Mouse (Mus musculus): Measurements from ENCODE around the gene Rnf212b.
A peak's percentile ranks its signal among the peaks of the same experiment; 100 is the strongest.

Rnf212b gene

DNA sequence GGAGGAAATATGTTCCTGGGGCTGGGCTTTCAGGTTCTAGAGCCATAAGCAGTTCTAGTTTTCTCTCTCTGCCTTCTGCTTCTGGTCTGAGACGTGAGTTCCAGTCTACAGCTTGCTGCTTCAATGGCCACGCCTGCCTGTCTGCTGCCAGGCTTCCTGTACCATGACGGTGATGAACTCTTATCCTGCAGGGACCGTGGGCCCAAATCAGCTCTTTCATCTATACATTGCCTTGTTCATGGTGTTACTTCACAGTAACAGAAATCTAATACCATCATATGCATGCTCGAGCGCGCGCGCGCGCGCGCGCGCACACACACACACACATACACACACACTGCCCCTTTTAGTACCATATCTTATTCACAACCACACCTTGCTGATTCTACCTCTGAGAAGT, 17.2 kb upstream of the Rnf212b start:
- DNase-seq (ENCODE audit: low spot score) = no peak

DNA sequence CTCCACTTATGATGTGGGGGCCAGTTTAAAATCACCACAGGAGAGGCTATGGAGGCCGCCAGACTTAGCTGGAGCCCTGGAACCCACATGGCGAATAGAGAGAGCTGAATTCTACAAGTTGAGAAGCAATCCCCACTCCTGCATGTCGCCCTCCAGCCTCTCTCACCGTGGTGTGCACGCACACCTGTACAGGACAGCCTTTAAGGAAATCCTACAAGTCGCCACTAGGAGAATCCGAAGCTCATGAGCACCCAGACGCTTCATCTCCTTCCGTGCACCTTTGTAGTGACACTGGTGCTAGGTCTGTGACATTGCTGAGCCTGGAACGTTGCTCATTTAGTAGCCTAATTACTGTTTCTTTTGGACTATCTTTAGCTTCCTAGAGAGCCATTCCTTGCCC, 14.3 kb upstream of the Rnf212b start:
- no peak for DNase-seq (ENCODE audit: low spot score)

DNA sequence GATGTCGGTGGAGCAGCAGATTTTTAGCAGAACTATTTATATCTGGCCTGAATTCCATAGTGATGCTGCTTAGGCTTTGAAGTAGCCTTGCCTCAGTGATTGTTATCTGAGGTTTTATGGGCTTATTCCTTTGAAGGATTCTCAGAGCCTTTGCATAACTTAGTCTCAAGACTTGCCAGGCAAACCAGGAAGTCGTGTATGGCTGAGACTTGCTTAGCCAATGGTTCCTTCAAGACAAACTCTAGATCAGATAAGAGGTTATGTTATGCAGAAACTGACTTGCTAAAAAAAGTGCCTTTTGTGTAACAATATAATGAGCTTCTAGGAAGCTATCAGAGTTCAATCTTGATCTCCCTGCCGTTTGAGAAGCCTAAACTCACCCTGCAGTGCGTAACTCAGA, 11.5 kb upstream of the Rnf212b start:
- DNase-seq (ENCODE audit: low spot score) = no peak

DNA sequence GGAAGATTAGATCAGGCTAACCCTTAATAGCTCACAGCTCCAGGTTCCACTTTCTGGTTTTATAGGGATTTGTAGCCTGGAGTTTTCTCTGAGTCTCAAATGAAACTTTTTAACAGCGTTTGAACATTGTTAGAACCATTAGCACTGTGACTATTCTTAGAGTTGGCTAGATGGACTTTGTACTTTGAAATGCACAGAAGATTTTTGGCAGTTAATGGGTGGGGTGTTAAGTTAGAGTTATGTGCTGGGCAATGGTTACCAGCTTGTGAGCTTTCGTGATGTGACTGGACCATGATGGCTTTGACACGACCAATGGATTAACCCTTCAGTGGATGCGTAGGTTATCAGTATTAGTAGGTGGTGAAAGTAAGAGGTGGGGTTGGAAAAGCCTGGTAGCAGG, 7.8 kb upstream of the Rnf212b start:
- no peak for DNase-seq (ENCODE audit: low spot score)

DNA sequence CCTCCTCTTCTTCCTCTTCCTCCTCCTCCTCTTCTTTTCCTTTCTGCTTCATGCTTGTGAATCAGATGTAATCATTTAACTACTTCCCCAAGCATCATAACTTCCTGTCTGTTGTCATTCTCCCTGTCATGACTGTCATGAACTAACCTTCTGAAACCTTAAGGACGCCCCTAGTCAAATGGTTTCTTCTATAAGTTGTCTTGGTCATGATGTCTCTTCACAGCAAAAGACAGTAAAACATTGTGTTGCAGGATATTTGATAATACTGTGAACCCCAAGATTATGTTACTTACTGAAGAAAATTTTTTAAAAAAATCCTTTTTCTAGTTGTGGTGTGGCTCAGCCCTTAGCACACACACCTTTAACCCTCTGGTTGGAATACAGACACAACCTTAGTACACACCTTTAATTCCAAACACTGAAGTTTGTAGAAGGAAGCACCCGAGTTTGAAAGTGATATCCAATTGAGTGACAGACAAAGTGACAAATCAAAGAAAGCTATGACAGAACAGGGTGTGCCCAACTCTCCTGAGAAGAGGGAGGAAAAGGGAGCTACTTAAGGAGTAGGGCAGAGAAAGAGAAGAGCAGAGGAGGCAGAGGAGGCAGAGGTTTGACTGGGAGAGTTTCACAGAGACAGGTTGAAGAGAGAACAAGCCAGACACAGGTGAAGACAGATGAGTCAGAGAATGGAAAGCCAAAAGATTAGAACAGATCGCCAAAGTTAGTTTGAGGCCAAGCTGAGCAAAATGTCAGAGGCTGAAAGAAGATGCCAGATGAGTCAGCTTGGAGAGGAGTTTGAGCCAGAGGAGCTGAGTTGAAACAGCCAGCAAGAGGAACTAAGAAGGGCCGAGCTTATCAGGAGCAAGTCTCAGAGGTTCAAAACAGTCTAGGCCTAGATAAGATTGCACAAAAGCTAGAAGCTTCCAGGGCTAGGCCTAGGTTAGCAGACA, 4.9 kb upstream of the Rnf212b start:
- DNase-seq (ENCODE audit: low spot score) = no peak

DNA sequence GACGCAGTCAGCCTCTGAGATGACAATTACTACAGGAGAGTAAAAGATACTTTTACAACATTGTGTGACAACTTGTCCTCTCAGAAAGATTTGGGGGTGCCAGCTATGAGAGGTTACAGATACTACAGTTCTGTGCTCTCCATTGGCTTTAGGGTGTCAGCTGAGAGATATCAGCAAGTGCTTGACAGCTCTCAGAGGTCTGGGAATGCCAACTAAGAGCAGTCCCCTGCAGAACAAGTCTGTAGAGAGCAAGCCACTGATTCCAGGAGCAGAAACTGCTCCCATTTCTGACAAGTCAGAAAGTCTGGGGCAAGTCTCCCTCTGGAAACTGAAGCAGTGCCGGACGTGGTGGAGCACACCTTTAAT, 4.3 kb upstream of the Rnf212b start:
- no peak for DNase-seq (ENCODE audit: low spot score)

DNA sequence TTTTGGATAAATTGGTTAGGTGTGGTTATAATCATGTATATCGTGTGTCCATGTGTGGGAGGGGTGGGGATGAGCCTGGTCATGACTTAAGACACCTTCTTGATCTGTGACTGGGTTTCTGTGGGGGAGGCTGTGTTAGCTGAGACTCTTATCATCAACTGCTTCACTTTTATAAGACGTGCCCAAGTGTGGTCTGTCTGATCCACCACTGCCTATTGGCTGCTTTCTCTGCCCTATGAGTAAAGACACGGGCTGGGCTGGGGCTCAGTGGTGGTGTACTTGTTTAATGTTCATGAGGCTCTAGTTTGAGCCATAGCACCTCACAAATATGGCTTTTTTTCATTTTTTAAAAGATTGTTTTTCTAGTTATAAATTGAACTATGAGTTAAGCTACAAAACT, 1.8 kb downstream of the Rnf212b start:
- no peak for DNase-seq (ENCODE audit: low spot score)

DNA sequence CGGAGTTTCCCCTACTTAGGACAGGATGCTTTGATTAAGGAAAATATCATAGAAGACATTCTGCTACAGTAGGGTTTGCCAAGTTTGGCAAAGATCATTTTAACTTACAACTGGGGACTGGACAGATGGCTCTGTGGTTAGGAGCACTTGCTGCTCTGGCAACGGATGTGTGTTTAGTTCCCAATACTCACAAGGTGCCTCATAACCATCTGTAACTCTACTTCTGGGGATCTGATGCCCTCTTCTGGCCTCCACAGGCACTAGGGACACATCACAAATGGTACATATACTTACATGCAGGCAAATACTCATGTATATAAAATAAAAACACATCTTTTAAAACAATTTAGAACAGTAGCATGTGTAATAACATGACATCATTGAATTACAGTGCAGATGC, 3.9 kb downstream of the Rnf212b start:
- no peak for DNase-seq (ENCODE audit: low spot score)

DNA sequence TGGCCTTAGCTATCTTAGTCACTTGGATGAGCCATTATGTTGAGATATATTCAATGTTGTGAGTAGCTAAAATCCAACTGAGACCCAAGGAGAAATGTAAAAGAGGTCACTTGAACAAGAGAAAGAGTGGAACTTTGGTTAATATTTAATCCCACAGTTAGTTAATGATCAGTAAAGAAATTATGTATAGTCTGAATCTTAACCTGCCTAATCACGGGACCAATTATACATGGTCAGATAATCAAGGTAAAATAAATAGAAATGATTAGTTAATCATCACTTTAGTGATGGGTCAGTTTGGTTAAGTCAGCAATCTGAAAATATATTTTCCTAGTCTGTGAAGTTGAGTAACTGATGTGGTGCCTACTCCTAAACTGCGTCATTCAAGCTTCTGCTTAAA, 8.4 kb downstream of the Rnf212b start:
- no peak for DNase-seq (ENCODE audit: low spot score)

DNA sequence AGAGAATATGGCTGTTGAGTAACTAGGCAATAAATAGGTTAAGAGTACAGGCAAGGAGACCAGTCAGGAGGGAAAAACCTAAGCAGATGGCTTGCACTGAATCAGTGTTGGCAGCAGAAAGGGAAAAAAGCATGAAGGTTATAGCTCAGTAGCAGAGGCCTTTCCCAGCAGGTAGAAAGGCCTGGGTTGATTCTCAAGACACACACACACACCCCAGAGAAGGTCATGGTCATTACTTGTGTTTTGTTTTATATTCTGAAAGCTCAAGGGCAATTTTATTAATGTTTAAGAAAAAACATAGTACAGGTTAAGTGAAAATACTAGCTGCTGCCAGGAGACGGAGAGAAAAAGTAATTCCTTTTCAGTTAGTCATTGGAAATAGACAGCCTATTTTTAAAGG, 9.8 kb downstream of the Rnf212b start:
- DNase-seq (ENCODE audit: low spot score) = no peak

DNA sequence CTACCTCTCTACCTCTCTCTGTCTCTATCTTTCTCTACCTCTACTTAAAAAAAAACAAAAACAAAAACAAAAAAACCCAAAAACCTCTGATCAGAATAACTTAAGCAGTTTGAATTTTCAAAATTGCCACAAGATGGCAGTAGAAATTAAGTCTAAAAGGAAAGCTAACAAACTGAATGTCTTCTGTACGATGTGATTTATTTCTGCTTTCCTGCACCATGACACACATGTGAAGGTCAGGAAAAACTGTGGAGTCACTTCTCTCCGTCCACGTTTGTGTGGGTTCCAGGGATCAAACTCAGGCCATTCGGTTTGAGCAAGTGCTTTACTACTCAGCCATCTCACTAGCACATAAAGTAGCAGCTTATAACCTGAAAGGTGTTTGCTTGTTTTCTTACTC, 29.5 kb downstream of the Rnf212b start:
- DNase-seq (ENCODE audit: low spot score) = no peak

DNA sequence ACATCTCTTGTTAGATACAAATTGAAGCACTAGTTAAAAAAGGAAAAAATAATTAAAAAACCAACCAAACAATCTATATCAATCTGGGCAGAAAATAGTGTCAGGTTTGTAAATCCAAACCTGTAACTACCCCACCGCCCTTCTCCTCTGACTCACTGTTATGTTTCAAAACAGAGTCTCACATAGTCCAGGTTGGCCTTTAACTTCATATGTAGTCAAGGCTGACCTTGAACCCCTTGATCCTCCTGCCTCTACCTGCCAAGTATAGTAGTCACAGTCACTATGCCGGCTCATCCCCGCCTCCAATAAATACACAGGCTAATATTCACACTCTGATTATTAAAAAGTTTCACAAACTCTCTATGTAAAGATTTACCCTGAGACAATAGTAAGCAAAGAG, 41.8 kb downstream of the Rnf212b start:
- no peak for DNase-seq (ENCODE audit: low spot score)

DNA sequence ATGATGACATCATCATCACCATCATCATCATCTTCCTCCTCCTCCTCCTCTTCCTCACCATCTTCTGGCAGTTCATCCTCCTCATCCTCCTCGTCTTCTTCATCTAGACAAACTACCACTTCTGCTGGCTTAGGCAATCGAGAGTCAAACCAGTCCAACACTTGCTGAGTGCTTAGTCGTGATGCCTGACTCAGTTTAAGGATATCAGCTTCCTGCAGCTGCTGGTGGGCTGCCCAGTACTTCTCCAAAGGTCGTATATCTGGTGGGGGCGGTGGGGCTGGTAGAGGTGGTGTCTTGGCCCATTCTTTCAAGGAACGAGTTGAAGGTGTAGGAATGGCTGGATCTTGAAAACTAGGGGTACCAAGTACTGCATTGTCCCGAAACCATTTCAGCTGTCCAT, 42.8 kb downstream of the Rnf212b start:
- no peak for DNase-seq (ENCODE audit: low spot score)

DNA sequence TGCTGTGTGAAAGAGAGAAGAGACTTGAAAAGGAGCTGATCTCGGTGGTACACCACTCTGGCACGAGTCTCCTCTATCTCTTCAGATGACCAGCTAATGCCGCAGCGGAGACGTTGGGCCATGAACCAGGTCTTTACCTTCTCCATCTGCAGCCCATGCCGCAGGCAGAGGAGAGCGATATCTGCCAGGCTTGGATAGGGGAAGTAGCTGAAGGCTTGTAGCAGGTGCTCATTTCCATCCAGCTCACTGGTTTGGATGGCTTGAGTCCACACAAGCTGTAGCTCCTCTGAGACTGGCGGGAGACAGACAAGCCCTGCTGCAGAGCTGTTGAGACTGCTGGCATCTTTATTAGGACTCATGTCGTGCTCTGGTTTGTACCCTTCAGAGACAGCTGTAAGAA, 44.0 kb downstream of the Rnf212b start:
- DNase-seq (ENCODE audit: low spot score) = no peak

DNA sequence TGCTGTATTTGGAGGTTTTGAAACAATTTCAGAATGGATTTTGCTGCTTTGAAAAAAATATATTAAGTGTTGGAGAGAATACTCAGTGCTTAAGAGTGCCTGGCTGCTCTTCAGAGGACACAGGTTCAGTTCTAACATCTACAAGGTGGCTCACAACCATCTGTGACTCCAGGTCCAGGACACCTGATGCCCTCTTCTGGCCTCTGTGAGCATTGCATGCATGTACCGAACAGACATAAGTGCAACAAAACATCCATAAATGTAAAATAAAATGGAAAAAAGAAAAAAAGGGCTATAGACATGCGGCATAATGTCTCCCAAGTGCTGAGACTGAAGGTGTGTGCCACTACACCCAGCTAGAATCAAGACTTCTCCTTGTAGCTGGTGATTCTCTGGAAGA, 46.6 kb downstream of the Rnf212b start:
- peak; percentile 44 for DNase-seq (ENCODE audit: low spot score)

DNA sequence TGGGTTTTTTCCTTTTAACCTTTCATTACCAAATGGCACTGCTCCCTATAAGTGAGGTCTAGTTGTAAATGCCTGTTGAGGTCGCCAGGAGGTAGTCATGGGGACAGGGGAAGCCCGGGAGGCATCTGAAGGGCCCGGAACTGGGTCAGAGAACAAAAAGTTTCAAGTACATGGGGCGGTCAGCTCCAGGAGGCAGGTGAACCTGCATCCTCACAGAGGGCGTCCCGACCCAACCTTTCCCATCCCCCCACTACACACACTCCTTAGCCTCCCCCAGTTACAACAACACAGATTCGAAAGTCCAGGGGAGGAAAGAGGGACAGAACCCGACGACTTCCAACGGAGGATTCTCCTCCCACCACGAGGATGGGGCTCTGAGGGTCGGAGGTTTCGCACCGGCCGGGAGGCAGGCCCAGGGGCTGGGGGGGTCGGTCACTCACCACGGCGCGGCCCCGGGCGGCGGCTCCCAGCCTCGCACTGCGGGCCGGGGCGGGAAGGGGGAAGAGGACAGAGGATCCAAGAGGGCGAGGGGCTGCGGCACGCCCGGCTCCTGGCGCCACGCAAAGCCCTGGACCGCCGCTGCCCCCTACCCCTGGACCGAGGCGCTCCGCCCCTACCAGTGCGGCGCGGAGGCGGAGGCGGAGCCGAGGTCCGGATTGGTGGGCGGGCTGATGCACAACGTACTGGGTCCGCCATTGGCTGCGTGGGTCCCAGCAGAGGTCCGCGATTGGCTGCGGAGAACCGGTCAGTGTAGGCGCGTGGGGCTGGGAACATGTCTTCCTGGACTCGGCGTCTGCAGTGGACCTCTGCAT, 49.8 kb downstream of the Rnf212b start:
- DNase-seq (ENCODE audit: low spot score) = peak; percentile 62

DNA sequence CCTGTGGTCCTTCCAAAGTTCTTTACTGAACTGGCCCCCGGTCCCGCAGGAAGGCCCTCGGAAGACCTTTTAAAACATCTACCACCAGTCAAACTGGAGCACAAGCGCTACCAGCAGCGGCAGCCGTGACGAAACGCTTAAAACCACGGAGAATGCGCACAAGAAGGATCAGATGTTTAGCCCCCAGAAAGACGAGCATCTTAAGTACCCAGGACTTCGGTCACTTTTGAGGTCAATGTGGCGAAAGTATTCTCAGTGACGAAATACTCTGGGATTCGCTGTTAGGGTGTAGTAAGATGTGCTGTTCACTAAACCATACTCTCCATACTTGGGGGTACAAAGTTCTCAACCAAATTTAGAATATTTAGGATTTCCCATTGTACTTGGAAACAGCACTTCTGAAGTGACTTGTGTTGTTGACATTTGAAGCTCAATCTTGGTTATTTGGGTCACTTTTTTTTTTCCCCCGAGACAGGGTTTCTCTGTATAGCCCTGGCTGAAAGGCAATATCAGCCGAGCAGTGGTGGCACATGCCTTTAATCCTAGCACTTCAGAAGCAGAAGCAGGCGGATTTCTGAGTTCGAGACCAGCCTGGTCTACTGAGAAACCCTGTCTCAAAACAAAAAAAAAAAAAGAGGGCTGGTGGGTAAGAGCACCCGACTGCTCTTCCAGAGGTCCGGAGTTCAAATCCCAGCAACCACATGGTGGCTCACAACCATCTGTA, 50.5 kb downstream of the Rnf212b start:
- peak; percentile 21 for DNase-seq (ENCODE audit: low spot score)

DNA sequence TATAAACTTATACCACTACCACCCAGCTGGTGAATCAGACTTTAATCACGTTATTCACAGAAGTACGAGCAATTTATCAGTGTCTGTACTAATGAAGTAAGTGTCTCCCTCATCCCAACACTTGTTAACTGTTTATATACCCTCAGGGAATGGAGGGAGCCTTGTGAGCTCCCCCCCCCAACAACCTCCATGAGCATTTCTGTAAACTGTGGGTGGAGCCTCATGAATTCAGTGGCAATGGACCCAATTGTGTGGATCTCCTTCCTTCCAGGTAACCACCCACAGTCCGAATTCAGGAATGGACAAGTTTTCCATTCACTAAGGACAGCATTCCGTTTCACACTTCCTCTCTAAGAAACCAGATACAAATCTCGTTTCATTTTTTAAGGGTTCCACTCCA, 51.7 kb downstream of the Rnf212b start:
- DNase-seq (ENCODE audit: low spot score) = no peak

DNA sequence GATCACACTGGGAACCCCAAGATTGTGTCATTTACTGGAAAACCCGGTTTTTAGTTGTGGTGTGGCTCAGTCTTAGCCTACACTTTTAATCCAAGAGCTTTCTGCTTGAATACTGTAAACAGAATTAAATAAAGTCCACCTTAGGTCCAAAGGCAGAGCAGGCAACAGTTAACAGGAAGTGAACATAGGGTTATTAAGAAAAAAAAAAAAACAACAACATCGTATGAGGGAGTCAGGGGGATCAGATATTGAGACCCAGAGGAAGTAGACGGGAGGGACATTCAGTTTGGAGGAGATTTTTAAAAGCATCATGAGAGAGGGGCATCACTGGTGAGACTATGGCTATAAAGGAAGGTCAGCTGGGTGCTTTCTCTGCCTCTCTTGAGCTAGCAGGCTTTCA, 52.3 kb downstream of the Rnf212b start:
- DNase-seq (ENCODE audit: low spot score) = no peak

DNA sequence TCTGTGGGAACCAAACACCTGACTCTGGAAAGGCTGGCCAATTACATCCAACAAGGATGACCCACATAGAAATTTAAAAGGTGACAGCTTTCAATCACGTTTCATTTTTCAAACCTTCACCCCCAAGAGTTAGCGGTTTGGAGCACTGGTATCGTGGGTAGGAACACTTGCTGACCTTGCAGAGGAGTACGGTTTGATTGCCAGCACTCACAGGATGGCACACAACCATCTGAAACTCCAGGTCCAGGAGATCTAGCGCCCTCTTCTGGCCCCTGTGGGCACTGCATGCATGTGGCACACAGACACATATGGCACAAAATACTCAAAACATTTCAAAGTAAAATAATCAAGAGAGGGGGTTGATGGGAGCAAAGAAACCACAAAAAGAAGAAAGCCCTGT, 53.0 kb downstream of the Rnf212b start:
- DNase-seq (ENCODE audit: low spot score) = peak; percentile 59

DNA sequence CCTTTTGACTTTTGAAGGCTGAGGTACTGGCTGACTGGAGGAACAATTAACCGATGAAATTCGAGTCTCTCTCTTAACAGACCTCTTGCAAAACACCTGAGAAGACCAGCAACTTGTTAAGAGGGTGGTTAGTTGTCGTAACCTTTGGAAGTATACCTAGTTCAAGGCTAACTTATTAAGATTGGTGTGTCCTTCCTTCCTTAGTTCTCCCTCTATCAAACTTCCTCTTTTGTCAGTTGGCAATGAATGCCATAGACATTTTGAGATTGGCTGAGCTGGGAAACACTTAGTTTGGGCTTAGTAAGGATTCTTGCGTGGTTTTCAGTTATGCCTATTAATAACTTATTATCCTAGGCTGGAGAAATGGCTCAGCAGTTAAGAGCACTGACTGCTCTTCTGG, 54.1 kb downstream of the Rnf212b start:
- no peak for DNase-seq (ENCODE audit: low spot score)

DNA sequence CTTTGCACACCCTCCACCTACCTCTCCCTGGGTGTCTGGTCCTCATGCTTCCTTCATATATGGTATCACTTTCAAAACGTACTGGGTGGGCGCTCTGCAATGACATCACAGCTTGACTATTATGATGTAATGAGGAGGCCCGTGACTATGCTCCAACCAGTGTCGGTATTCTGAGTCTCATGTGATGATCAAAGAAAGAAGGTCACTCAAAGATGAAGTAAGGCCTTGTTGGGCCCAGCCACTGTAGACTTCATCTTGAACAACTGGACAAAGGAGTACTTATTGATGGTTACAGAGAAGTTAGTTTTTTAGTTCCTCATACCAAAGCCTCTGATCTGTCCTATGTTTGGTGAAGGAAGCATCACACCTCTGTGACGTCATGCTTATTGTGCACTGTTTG, 56.9 kb downstream of the Rnf212b start, which contains the start of gene Homez:
Homez (minus strand) TSS at position 101 of the 400 bp plus-strand sequence.
- no peak for DNase-seq (ENCODE audit: low spot score)

DNA sequence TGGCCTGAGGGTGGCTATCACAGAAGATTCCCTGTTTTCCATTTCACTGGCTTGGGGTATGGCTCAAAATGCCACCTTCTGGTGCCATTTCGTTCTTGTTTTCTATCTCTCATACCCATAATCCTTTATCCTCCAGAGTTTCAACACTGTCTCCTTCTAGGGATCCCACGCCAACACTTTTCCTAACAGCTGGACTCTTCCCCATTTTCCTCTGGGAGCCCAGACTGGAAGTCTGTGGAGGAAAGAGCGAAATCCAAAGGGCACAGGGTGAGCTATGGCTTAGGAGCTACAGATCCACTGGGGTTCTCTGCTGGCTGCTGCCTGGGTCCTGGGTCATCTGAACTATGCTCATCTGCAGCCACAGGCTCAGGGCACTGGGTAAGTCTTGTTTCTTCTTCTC, 60.2 kb downstream of the Rnf212b start:
- DNase-seq (ENCODE audit: low spot score) = no peak

Measured in T-cell, adult 2 months (primary cell).